Mouse (Mus musculus) embryonic facial prominence, embryonic 14.5 days (tissue): ENCODE data around the gene Pdia6. TPM values are rescaled to one million over a fixed set of nuclear protein-coding genes. Genes with fewer than 3 reads are reported as not detected.

ENCODE experiments used
- ATAC-seq: fragments of 200-750 bp; cut with Nextera tagmentation; 2 replicates; pipeline ENCODE4 v1.8.0; 2017; ENCODE audit warnings: low read depth, moderate number of reproducible peaks, moderate TSS enrichment
- DNase-seq: peaks from one replicate; pipeline ENCODE4 v3.0.0-alpha.2; 2015; ENCODE audit warnings: low spot score
- H3K27ac ChIP-seq: fragments of 300-500 bp; sonication (generic); replicated peaks from 2 replicates; pipeline ENCODE4 v1.5.1; 2014; ENCODE audit warnings: low read depth, mild to moderate bottlenecking, low read length, moderate library complexity
- H3K27me3 ChIP-seq: fragments of 300-500 bp; sonication (generic); replicated peaks from 2 replicates; pipeline ENCODE4 v1.6.1; 2014; ENCODE audit warnings: low read length; ENCODE audit not compliant: control insufficient read depth, insufficient read depth
- H3K36me3 ChIP-seq: fragments of 300-500 bp; sonication (generic); 2 replicates; pipeline ENCODE4 v1.6.1; 2014; ENCODE audit warnings: low read length, mixed read lengths; ENCODE audit not compliant: control insufficient read depth, insufficient read depth
- H3K4me1 ChIP-seq: fragments of 300-500 bp; sonication (generic); 2 replicates; pipeline ENCODE4 v1.6.1; 2014; ENCODE audit warnings: antibody characterized with exemption, low read length; ENCODE audit not compliant: control insufficient read depth, insufficient read depth
- H3K4me2 ChIP-seq: fragments of 300-500 bp; sonication (generic); 2 replicates; pipeline ENCODE4 v1.6.1; 2014; ENCODE audit warnings: low read depth, mild to moderate bottlenecking, low read length, moderate library complexity, mixed read lengths
- H3K4me3 ChIP-seq: fragments of 300-500 bp; sonication (generic); 2 replicates; pipeline ENCODE4 v1.5.1; 2014; ENCODE audit warnings: low read depth, mild to moderate bottlenecking, low read length
- H3K9ac ChIP-seq: fragments of 300-500 bp; sonication (generic); 2 replicates; pipeline ENCODE4 v1.6.1; 2014; ENCODE audit warnings: low read depth, mild to moderate bottlenecking, low read length, moderate library complexity, mixed read lengths
- H3K9me3 ChIP-seq: fragments of 300-500 bp; sonication (generic); 2 replicates; pipeline ENCODE4 v1.6.1; 2016; ENCODE audit warnings: low read length; ENCODE audit not compliant: control insufficient read depth
- WGBS: fragments of 180-500 bp; shearing (Covaris S2); extraction: QIAGEN DNeasy Blood & Tissue Kit; methylation state at CpG from one replicate; pipeline ENCODE4 v1.1.7; 2014; 5-methylcytosine and 5-hydroxymethylcytosine counted together
- polyA plus RNA-seq: library from polyadenylated mRNA; unstranded; fragments of >200 nt; fragmentation: Nextera tagmentation; extraction: Ambion mirVana; gene quantifications from 2 replicates; pipeline ENCODE4 v1.2.1, GENCODE M21; 2014

Gene Pdia6
- polyA plus RNA-seq, 1 experiment from 2014 or later = 594 TPM

GRCm38 (mm10) chr12:17308246-17308645 is 41.9 kb downstream of the Pdia6 start:
- Histone ChIP-seq H3K36me3 (no peaks in the 10 kb centered on the region), H3K4me1 (no peaks in the 10 kb centered on the region), H3K9me3 (no peaks in the 10 kb centered on the region), H3K27ac (no peak overlapping the region), H3K4me2 (no peak overlapping the region), H3K9ac (no peak overlapping the region), H3K27me3 (no peaks in the 10 kb centered on the region), H3K4me3 (no peak overlapping the region)
- WGBS = 30% methylated on average over 4 of the region's 4 CpGs
- peak; percentile 64; the same call in 1 of the 2 replicates for ATAC-seq
- DNase-seq = peak; percentile 67

- Histone ChIP-seq H3K36me3 (no peaks in the 10 kb centered on the region), H3K9ac (no peak overlapping the region), H3K27me3 (no peaks in the 10 kb centered on the region), H3K4me1 (no peaks in the 10 kb centered on the region), H3K27ac (no peak overlapping the region), H3K9me3 (no peaks in the 10 kb centered on the region), H3K4me2 (no peak overlapping the region), H3K4me3 (no peak overlapping the region)
- DNase-seq (peak; percentile 73), ATAC-seq (peak; percentile 87; the same call in 1 of the 2 replicates)
- WGBS = 55% methylated on average over 16 of the region's 16 CpGs
Measured at GRCm38 (mm10) chr12:17310852-17311839, 44.8 kb downstream of the Pdia6 start.

- DNase-seq = no peak
- WGBS = 83% methylated on average over 5 of the region's 5 CpGs
Measured at GRCm38 (mm10) chr12:17316096-17316495, 49.8 kb downstream of the Pdia6 start.

GRCm38 (mm10) chr12:17317970-17318369 is 51.6 kb downstream of the Pdia6 start:
- 58% methylated on average over 4 of the region's 4 CpGs for WGBS
- ATAC-seq = no peak
- DNase-seq = no peak
- Histone ChIP-seq H3K4me3 (no peak overlapping the region), H3K27me3 (peaks cover 3% of the 10 kb centered on the region), H3K9me3 (no peaks in the 10 kb centered on the region), H3K36me3 (no peaks in the 10 kb centered on the region), H3K4me2 (no peak overlapping the region), H3K4me1 (no peaks in the 10 kb centered on the region), H3K27ac (no peak overlapping the region), H3K9ac (no peak overlapping the region)

More at GRCm38 (mm10) chr12:17316096-17316495, 49.8 kb downstream of the Pdia6 start:
- Histone ChIP-seq H3K27me3 (no peaks in the 10 kb centered on the region), H3K9ac (no peak overlapping the region), H3K9me3 (no peaks in the 10 kb centered on the region), H3K27ac (no peak overlapping the region), H3K4me1 (no peaks in the 10 kb centered on the region), H3K4me2 (no peak overlapping the region), H3K36me3 (no peaks in the 10 kb centered on the region), H3K4me3 (no peak overlapping the region)
- no peak for ATAC-seq

GRCm38 (mm10) chr12:17318453-17318852 is 52.1 kb downstream of the Pdia6 start:
- no peak overlapping the region for H3K9ac ChIP-seq
- 56% methylated on average over 3 of the region's 3 CpGs for WGBS
- H3K27me3 ChIP-seq = peaks cover 7% of the 10 kb centered on the region
- DNase-seq (no peak), ATAC-seq (no peak)
- H3K4me2 ChIP-seq = no peak overlapping the region
- H3K36me3 ChIP-seq = no peaks in the 10 kb centered on the region
- no peaks in the 10 kb centered on the region for H3K4me1 ChIP-seq
- no peak overlapping the region for H3K27ac ChIP-seq
- no peaks in the 10 kb centered on the region for H3K9me3 ChIP-seq
- H3K4me3 ChIP-seq = no peak overlapping the region

GRCm38 (mm10) chr12:17324549-17325470 is 58.5 kb downstream of the Pdia6 start:
- WGBS = 7% methylated on average over 40 of the region's 51 CpGs
- ATAC-seq = peak; percentile 60; the same call in 1 of the 2 replicates
- Histone ChIP-seq H3K9ac (peak overlapping the region; percentile 58), H3K27ac (no peak overlapping the region), H3K36me3 (no peaks in the 10 kb centered on the region), H3K4me1 (0 out of 2 replicates have a peak, but pooled peaks cover 6% of the 10 kb centered on the region), H3K27me3 (peaks cover 29% of the 10 kb centered on the region), H3K9me3 (no peaks in the 10 kb centered on the region), H3K4me2 (peak overlapping the region; percentile 87), H3K4me3 (peak overlapping the region; percentile 47)
- no peak for DNase-seq

- DNase-seq (no peak), ATAC-seq (no peak)
- Histone ChIP-seq H3K9ac (no peak within 1 kb of the TSS), H3K9me3 (no peaks in the 10 kb centered on the region), H3K4me2 (no peak within 1 kb of the TSS), H3K36me3 (no peaks in the 10 kb centered on the region), H3K4me3 (no peak within 1 kb of the TSS), H3K27ac (no peak within 1 kb of the TSS), H3K27me3 (peaks cover 15% of the 10 kb centered on the region), H3K4me1 (0 out of 2 replicates have a peak, but pooled peaks cover 5% of the 10 kb centered on the region)
- WGBS = 65% methylated on average over 3 of the region's 3 CpGs
Measured at GRCm38 (mm10) chr12:17329259-17329658, 62.9 kb downstream of the Pdia6 start, which contains the start of gene Atp6v1c2. TSS of gene Atp6v1c2 (minus strand) at chr12:17329359.

GRCm38 (mm10) chr12:17333459-17333858 is 67.1 kb downstream of the Pdia6 start:
- no peak overlapping the region for H3K9ac ChIP-seq
- ATAC-seq (no peak), DNase-seq (no peak)
- no peak overlapping the region for H3K4me2 ChIP-seq
- no peaks in the 10 kb centered on the region for H3K36me3 ChIP-seq
- H3K9me3 ChIP-seq = no peaks in the 10 kb centered on the region
- WGBS = 22% methylated on average over 1 of the region's 1 CpGs
- no peak overlapping the region for H3K4me3 ChIP-seq
- no peaks in the 10 kb centered on the region for H3K4me1 ChIP-seq
- H3K27ac ChIP-seq = no peak overlapping the region
- H3K27me3 ChIP-seq = no peaks in the 10 kb centered on the region
